Mouse (Mus musculus) thymus, adult 2 months (tissue): ENCODE results near the gene Krtdap. TPM values are rescaled to one million over a fixed set of nuclear protein-coding genes. Genes with fewer than 3 reads are reported as not detected.

Source experiments
- DNase-seq: peaks from one replicate; pipeline ENCODE4 v3.0.0; 2021
- H3K27ac ChIP-seq: fragments of 200-500 bp; 2 replicates; pipeline ENCODE4 v1.5.1; 2012; ENCODE audit warnings: low read length, control low read depth; ENCODE audit not compliant: control insufficient read depth, insufficient read depth
- H3K27me3 ChIP-seq: fragments of 200-500 bp; 2 replicates; pipeline ENCODE4 v1.6.1; 2012; ENCODE audit warnings: mild to moderate bottlenecking, low read length, moderate library complexity, mixed read lengths; ENCODE audit not compliant: control insufficient read depth, insufficient read depth
- H3K36me3 ChIP-seq: fragments of 200-500 bp; 2 replicates; pipeline ENCODE4 v1.6.1; 2012; ENCODE audit warnings: mild to moderate bottlenecking, low read length, moderate library complexity; ENCODE audit not compliant: control insufficient read depth, insufficient read depth
- H3K4me1 ChIP-seq: fragments of 200-500 bp; replicated peaks from 2 replicates; pipeline ENCODE4 v1.6.1; 2012; ENCODE audit warnings: low read length; ENCODE audit not compliant: control insufficient read depth, insufficient read depth
- H3K4me3 ChIP-seq: fragments of 200-500 bp; 2 replicates; pipeline ENCODE4 v1.5.1; 2012; ENCODE audit warnings: mild to moderate bottlenecking, low read length, control low read depth, moderate library complexity; ENCODE audit not compliant: control insufficient read depth, insufficient read depth
- CTCF ChIP-seq: fragments of 200-500 bp; IDR thresholded peaks from 2 replicates; pipeline ENCODE4 v1.5.1; 2012; ENCODE audit warnings: mild to moderate bottlenecking, control low read depth, low read length, moderate library complexity, borderline replicate concordance; ENCODE audit not compliant: control insufficient read depth, poor library complexity, insufficient read depth; ENCODE audit errors: extremely low read depth
- POLR2A ChIP-seq: fragments of 200-500 bp; IDR thresholded peaks from 2 replicates; pipeline ENCODE4 v1.6.1; 2012; ENCODE audit warnings: mild to moderate bottlenecking, low read length, control low read depth, moderate library complexity; ENCODE audit not compliant: control insufficient read depth, poor library complexity, insufficient read depth; ENCODE audit errors: extremely low read depth
- WGBS: fragments of 180-500 bp; shearing (Covaris S2); methylation state at CpG from one replicate; pipeline ENCODE4 v1.1.7; 2018; 5-methylcytosine and 5-hydroxymethylcytosine counted together
- polyA plus RNA-seq: library from polyadenylated mRNA; depleted of rRNA; stranded (reverse); fragments of >200 nt; gene quantifications from 2 replicates; pipeline ENCODE4 v1.2.3, GENCODE M21; 2012

The Krtdap gene
- polyA plus RNA-seq, 1 experiment = 18.3 TPM

DNA sequence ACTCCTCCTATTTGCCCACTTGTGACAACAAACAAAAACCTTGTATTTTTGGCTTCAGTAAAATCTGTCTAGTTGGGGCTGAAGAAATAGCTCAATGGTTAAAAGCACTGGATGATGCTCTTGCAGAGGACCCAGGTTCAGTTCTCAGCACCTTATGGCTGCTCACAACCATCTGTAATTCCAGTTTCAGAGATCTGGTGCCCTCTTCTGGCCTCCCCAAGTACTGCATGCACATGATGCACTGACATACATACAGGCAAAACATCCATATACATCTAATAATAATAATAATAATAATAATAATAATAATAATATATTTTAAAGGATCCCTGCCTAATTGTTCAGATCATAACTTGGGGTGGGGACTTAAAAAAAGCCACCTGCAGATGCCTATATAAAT is 13.0 kb downstream of the Krtdap start:
- no peak overlapping the region for H3K4me3 ChIP-seq

GRCm38 (mm10) chr7:30803256-30803655 is 15.6 kb downstream of the Krtdap start:
- Histone ChIP-seq H3K27me3 (no peaks in the 10 kb centered on the region), H3K36me3 (no peaks in the 10 kb centered on the region), H3K4me3 (no peak overlapping the region), H3K4me1 (no peaks in the 10 kb centered on the region), H3K27ac (no peak overlapping the region)
- 98% methylated on average over 3 of the region's 3 CpGs for WGBS
- TF ChIP-seq CTCF = no peak
- no peak for TF ChIP-seq POLR2A
- DNase-seq = no peak

More for the DNA sequence above, 13.0 kb downstream of the Krtdap start:
- Histone ChIP-seq H3K4me1 (no peaks in the 10 kb centered on the region), H3K36me3 (no peaks in the 10 kb centered on the region), H3K27me3 (no peaks in the 10 kb centered on the region), H3K27ac (no peak overlapping the region)
- DNase-seq = no peak
- no peak for TF ChIP-seq CTCF
- no peak for TF ChIP-seq POLR2A

GRCm38 (mm10) chr7:30804026-30804715 is 16.5 kb downstream of the Krtdap start:
- WGBS = 91% methylated on average over 9 of the region's 9 CpGs
- H3K36me3 ChIP-seq = no peaks in the 10 kb centered on the region
- DNase-seq = no peak

DNA sequence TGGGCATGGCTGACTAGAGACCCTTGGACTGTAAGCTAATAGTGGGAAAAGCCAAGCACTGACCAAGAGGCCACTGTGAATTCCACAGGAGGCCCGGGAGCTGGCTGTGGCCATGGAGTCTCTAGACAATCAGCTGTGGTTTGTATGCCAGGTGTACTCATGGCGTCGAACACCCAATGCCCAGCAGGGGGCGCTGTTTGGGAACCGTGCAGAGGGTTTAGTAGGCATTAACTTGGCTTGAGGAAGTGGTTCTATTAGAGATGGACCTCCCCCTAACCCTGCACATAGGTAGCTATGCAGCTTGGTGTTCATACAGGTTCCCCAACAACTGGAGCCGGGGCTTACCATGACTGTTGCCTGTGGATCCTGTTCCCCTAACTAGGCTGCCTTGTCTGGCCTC is 18.2 kb downstream of the Krtdap start:
- Histone ChIP-seq H3K36me3 (no peaks in the 10 kb centered on the region), H3K4me1 (no peaks in the 10 kb centered on the region), H3K27ac (no peak overlapping the region), H3K27me3 (no peaks in the 10 kb centered on the region), H3K4me3 (no peak overlapping the region)
- DNase-seq = peak; percentile 48
- no peak for TF ChIP-seq POLR2A
- TF ChIP-seq CTCF = peak; percentile 70; the same call in 1 of the 2 replicates
- WGBS = 53% methylated on average over 6 of the region's 6 CpGs

More at GRCm38 (mm10) chr7:30804026-30804715, 16.5 kb downstream of the Krtdap start:
- H3K4me3 ChIP-seq = no peak overlapping the region
- no peaks in the 10 kb centered on the region for H3K4me1 ChIP-seq
- H3K27me3 ChIP-seq = no peaks in the 10 kb centered on the region
- no peak overlapping the region for H3K27ac ChIP-seq
- no peak for TF ChIP-seq CTCF
- no peak for TF ChIP-seq POLR2A

- no peak for DNase-seq
- TF ChIP-seq POLR2A = no peak
- TF ChIP-seq CTCF = no peak
- H3K36me3 ChIP-seq = no peaks in the 10 kb centered on the region
Measured at GRCm38 (mm10) chr7:30810319-30810718, 22.6 kb downstream of the Krtdap start.

GRCm38 (mm10) chr7:30811757-30812290 is 24.1 kb downstream of the Krtdap start:
- Histone ChIP-seq H3K4me3 (no peak overlapping the region), H3K36me3 (no peaks in the 10 kb centered on the region), H3K4me1 (peaks cover 13% of the 10 kb centered on the region), H3K27me3 (no peaks in the 10 kb centered on the region), H3K27ac (no peak overlapping the region)
- no peak for DNase-seq
- TF ChIP-seq POLR2A (no peak), CTCF (no peak)
- WGBS = 10% methylated on average over 9 of the region's 9 CpGs

More at GRCm38 (mm10) chr7:30810319-30810718, 22.6 kb downstream of the Krtdap start:
- H3K4me3 ChIP-seq = no peak overlapping the region
- no peak overlapping the region for H3K27ac ChIP-seq
- H3K27me3 ChIP-seq = no peaks in the 10 kb centered on the region
- peaks cover 13% of the 10 kb centered on the region for H3K4me1 ChIP-seq
- 87% methylated on average over 6 of the region's 6 CpGs for WGBS

GRCm38 (mm10) chr7:30812291-30812807 is 24.7 kb downstream of the Krtdap start:
- Histone ChIP-seq H3K27ac (peak overlapping the region; percentile 25; the same call in 1 of the 2 replicates), H3K4me1 (peaks cover 13% of the 10 kb centered on the region), H3K36me3 (no peaks in the 10 kb centered on the region), H3K4me3 (no peak overlapping the region), H3K27me3 (no peaks in the 10 kb centered on the region)
- TF ChIP-seq CTCF (no peak), POLR2A (no peak)
- no peak for DNase-seq
- WGBS = 34% methylated on average over 6 of the region's 6 CpGs
